Mouse (Mus musculus) midbrain, embryonic 10.5 days (tissue): ENCODE measurements around the gene Btbd35f7. TPM values are rescaled to one million over a fixed set of nuclear protein-coding genes. Genes with fewer than 3 reads are reported as not detected.
"Not testable (repeated sequence)": the region's sequence is repeated elsewhere in the genome, so short reads cannot be mapped to it uniquely, and the experiment has no call there.

Experiments
- DNase-seq: peaks from one replicate; pipeline ENCODE4 v3.0.0-alpha.2; 2017; ENCODE audit warnings: low spot score
- H3K27ac ChIP-seq: fragments of 300-500 bp; sonication (generic); replicated peaks from 2 replicates; pipeline ENCODE4 v1.5.1; 2016; ENCODE audit warnings: mild to moderate bottlenecking
- H3K27me3 ChIP-seq: fragments of 300-500 bp; sonication (generic); 2 replicates; pipeline ENCODE4 v1.6.1; 2016; ENCODE audit warnings: low read depth, mild to moderate bottlenecking; ENCODE audit not compliant: poor library complexity, severe bottlenecking
- H3K36me3 ChIP-seq: fragments of 300-500 bp; sonication (generic); 2 replicates; pipeline ENCODE4 v1.6.1; 2016; ENCODE audit warnings: mild to moderate bottlenecking, moderate library complexity
- H3K4me1 ChIP-seq: fragments of 300-500 bp; sonication (generic); 2 replicates; pipeline ENCODE4 v1.6.1; 2016
- H3K4me3 ChIP-seq: fragments of 300-500 bp; sonication (generic); 2 replicates; pipeline ENCODE4 v1.5.1; 2016; ENCODE audit warnings: mild to moderate bottlenecking, moderate library complexity
- H3K9me3 ChIP-seq: fragments of 300-500 bp; sonication (generic); replicated peaks from 2 replicates; pipeline ENCODE4 v1.6.1; 2016; ENCODE audit warnings: mild to moderate bottlenecking
- WGBS: fragments of 180-500 bp; shearing (Covaris S2); methylation state at CpG from one replicate; pipeline ENCODE4 v1.1.7; 2016; 5-methylcytosine and 5-hydroxymethylcytosine counted together
- polyA plus RNA-seq: library from polyadenylated mRNA; unstranded; fragments of >200 nt; fragmentation: Nextera tagmentation; extraction: Ambion mirVana; gene quantifications from 2 replicates; pipeline ENCODE4 v1.2.1, GENCODE M21; 2016

The Btbd35f7 gene
- not detected in 2 replicates for polyA plus RNA-seq

GRCm38 (mm10) chrX:5668767-5669166 lies at the start of gene Btbd35f7:
Gene Btbd35f7, plus strand, starts transcription at chrX:5669067.
- H3K9me3 ChIP-seq = peaks cover 22% of the 10 kb centered on the region
- H3K4me3 ChIP-seq, DNase-seq, H3K27me3 ChIP-seq, H3K36me3 ChIP-seq, H3K4me1 ChIP-seq, H3K27ac ChIP-seq: not testable (repeated sequence)
- WGBS = no CpG with 5 or more reads among the region's 2 CpGs

Other genes starting within 250 kb of the Btbd35f7 start
- not detected in 2 replicates for gene Mycs, start 199.8 kb upstream of the Btbd35f7 start, polyA plus RNA-seq